Mouse (Mus musculus) bone marrow, adult 2 months (tissue): ENCODE results near the gene Dock1.

ENCODE experiments used
- CTCF ChIP-seq: fragments of 200-500 bp; IDR thresholded peaks from 2 replicates; pipeline ENCODE4 v1.5.1; 2011; ENCODE audit warnings: low read length, control low read depth; ENCODE audit not compliant: control insufficient read depth, insufficient read depth
- POLR2A ChIP-seq: fragments of 200-500 bp; IDR thresholded peaks from 2 replicates; pipeline ENCODE4 v1.6.1; 2011; ENCODE audit warnings: low read depth, mild to moderate bottlenecking, control low read depth, low read length, borderline replicate concordance; ENCODE audit not compliant: control insufficient read depth

- no peak for TF ChIP-seq CTCF
- TF ChIP-seq POLR2A, result no peak
Observed at GRCm38 (mm10) chr7:135035651-135036050, 365.2 kb downstream of the Dock1 start.
